In genomic region chr4:8423392-8424045, GRCm38 (mm10) we compare ENCODE assay signal across 10 mouse cellular contexts.
DNase-seq lines count a peak whose midpoint lies in the region; ATAC-seq lines count a peak whose summit lies in the region.
"Had no signal": no experiment of that assay in that cellular context is flagged by ENCODE, and none has a peak within 500 bp of the region (broad histone marks: within the 10 kb centered on the region; RNA-seq: fewer than 3 reads in every experiment).

No protein-coding gene starts in this region.

- H3K9ac ChIP-seq in heart, embryonic 11.5 days (ENCODE audit: low read depth, low read length) = no peak overlapping the region
- no peak overlapping the region for H3K9ac ChIP-seq in midbrain, embryonic 11.5 days (ENCODE audit: low read length)
- H3K9ac ChIP-seq in stomach, embryonic 16.5 days (ENCODE audit: low read length) = no peak overlapping the region

- H3K27me3 ChIP-seq in heart, embryonic 11.5 days (ENCODE audit: control insufficient read depth, insufficient read depth, low read length) = no peaks in the 10 kb centered on the region
- H3K27me3 ChIP-seq in midbrain, embryonic 11.5 days (ENCODE audit: control insufficient read depth, insufficient read depth, low read length) = no peaks in the 10 kb centered on the region
- peaks cover 3% of the 10 kb centered on the region; the same call in 1 of the 2 replicates for H3K27me3 ChIP-seq in midbrain, embryonic 10.5 days (ENCODE audit: low read depth, poor library complexity, severe bottlenecking)
- H3K27me3 ChIP-seq in stomach, embryonic 16.5 days (ENCODE audit: control insufficient read depth, insufficient read depth, low read length) = no peaks in the 10 kb centered on the region
- H3K27me3 ChIP-seq: CH12.LX had no signal

- no peaks in the 10 kb centered on the region for H3K36me3 ChIP-seq in heart, embryonic 11.5 days (ENCODE audit: control insufficient read depth, insufficient read depth, low read length)
- no peaks in the 10 kb centered on the region for H3K36me3 ChIP-seq in midbrain, embryonic 11.5 days (ENCODE audit: control insufficient read depth, insufficient read depth, low read length)
- H3K36me3 ChIP-seq in midbrain, embryonic 10.5 days = no peaks in the 10 kb centered on the region
- H3K36me3 ChIP-seq in stomach, embryonic 16.5 days (ENCODE audit: control insufficient read depth, insufficient read depth, low read length) = no peaks in the 10 kb centered on the region

- H3K4me1 ChIP-seq in heart, embryonic 11.5 days (ENCODE audit: control insufficient read depth, insufficient read depth, low read length) = no peaks in the 10 kb centered on the region
- H3K4me1 ChIP-seq in midbrain, embryonic 11.5 days (ENCODE audit: control insufficient read depth, insufficient read depth, low read length) = no peaks in the 10 kb centered on the region
- H3K4me1 ChIP-seq in midbrain, embryonic 10.5 days = peaks cover 4% of the 10 kb centered on the region
- H3K4me1 ChIP-seq in stomach, embryonic 16.5 days (ENCODE audit: control insufficient read depth, insufficient read depth, low read length) = no peaks in the 10 kb centered on the region

- 57% methylated on average over 16 of the region's 16 CpGs for WGBS in heart, embryonic 11.5 days (ENCODE audit: insufficient replicate concordance)
- WGBS in midbrain, embryonic 11.5 days = 72% methylated on average over 16 of the region's 16 CpGs
- 69% methylated on average over 16 of the region's 16 CpGs for WGBS in midbrain, embryonic 10.5 days
- WGBS in stomach, embryonic 16.5 days = 39% methylated on average over 16 of the region's 16 CpGs

- ATAC-seq in heart, embryonic 11.5 days (replicated peaks; ENCODE audit: insufficient number of reproducible peaks, low FRiP score, low TSS enrichment) = no peak
- peak; percentile 29; the same call in 1 of the 2 replicates for ATAC-seq in midbrain, embryonic 11.5 days (ENCODE audit: low FRiP score)
- ATAC-seq in stomach, embryonic 16.5 days (ENCODE audit: insufficient read depth, low FRiP score) = peak; percentile 54; the same call in 1 of the 2 replicates

- peak; percentile 28 to 32 for DNase-seq in heart, adult 9 months (ENCODE audit: low spot score in 2 of 2)
- peak; percentile 80 for DNase-seq in midbrain, embryonic 11.5 days (ENCODE audit: low spot score, missing footprints)
- no peak for DNase-seq in midbrain, embryonic 10.5 days (ENCODE audit: low spot score)
- peak; percentile 84 for DNase-seq in hindlimb bud, embryonic 11.5 days (ENCODE audit: extremely low spot score, low read depth, low spot score)
- no peak for DNase-seq in c-Kit-positive CD71-positive TER-119-positive erythroid progenitor cells, embryonic 14.5 days (ENCODE audit: low spot score)
- no peak for DNase-seq in cerebellum, adult 18-20 months
- DNase-seq: adrenal gland, adult 8-10 months had no signal

- H3K4me2 ChIP-seq in heart, embryonic 11.5 days = no peak overlapping the region
- no peak overlapping the region for H3K4me2 ChIP-seq in midbrain, embryonic 11.5 days
- H3K4me2 ChIP-seq in stomach, embryonic 16.5 days (ENCODE audit: low read depth, low read length) = 0 out of 2 replicates have a peak overlapping the region, but pooled peaks have one; percentile 3

- H3K9me3 ChIP-seq in heart, embryonic 11.5 days (replicated peaks; ENCODE audit: control insufficient read depth, low read length) = no peaks in the 10 kb centered on the region
- H3K9me3 ChIP-seq in midbrain, embryonic 11.5 days (ENCODE audit: control insufficient read depth, low read length) = no peaks in the 10 kb centered on the region
- H3K9me3 ChIP-seq in midbrain, embryonic 10.5 days (replicated peaks) = no peaks in the 10 kb centered on the region
- H3K9me3 ChIP-seq in stomach, embryonic 16.5 days (replicated peaks; ENCODE audit: control insufficient read depth, low read length) = no peaks in the 10 kb centered on the region

- no peak overlapping the region for H3K27ac ChIP-seq in heart, embryonic 11.5 days (ENCODE audit: low read depth, low read length)
- no peak overlapping the region for H3K27ac ChIP-seq in midbrain, embryonic 11.5 days (ENCODE audit: low read depth, low read length)
- H3K27ac ChIP-seq in midbrain, embryonic 10.5 days (replicated peaks) = no peak overlapping the region
- no peak overlapping the region for H3K27ac ChIP-seq in stomach, embryonic 16.5 days (ENCODE audit: low read length)

- no peak overlapping the region for H3K4me3 ChIP-seq in heart, embryonic 11.5 days (ENCODE audit: low read depth, low read length)
- no peak overlapping the region for H3K4me3 ChIP-seq in midbrain, embryonic 11.5 days (ENCODE audit: low read depth, low read length)
- H3K4me3 ChIP-seq in midbrain, embryonic 10.5 days = no peak overlapping the region
- no peak overlapping the region for H3K4me3 ChIP-seq in stomach, embryonic 16.5 days (replicated peaks; ENCODE audit: low read length)

Comparison
In these comparisons a context has a peak if more than half of its experiments do, and no peak if none do; other contexts are left out.
1. DNase-seq: peak in heart, adult 9 months (2 of 2), midbrain, embryonic 11.5 days (single experiment) and hindlimb bud, embryonic 11.5 days (single experiment); none in midbrain, embryonic 10.5 days (single experiment), c-Kit-positive CD71-positive TER-119-positive erythroid progenitor cells, embryonic 14.5 days (single experiment) and cerebellum, adult 18-20 months (0 of 2).